ENCODE assay signal across 15 mouse cellular contexts in the genomic region with DNA sequence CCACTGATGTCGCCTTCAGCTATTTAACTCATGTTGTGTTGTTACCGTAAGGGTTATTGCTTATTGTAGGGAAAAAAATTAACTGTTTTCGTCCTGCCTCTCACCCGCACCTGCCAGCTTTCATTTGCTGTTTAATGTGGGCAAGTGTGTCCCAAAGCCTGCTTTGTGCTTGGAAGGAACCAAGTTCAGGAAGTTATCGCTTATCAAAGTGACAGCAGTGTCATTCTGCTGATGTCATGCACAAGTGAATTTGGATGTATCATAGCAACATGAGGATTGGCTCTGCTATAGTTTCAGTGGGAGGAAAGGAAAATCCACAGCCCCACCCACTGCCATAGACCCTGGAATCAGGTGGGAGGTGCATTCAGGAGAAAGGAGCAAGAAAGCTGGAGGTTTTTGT.
"Had no signal": no experiment of that assay in that cellular context is flagged by ENCODE, and none has a peak within 500 bp of the region (broad histone marks: within the 10 kb centered on the region; RNA-seq: fewer than 3 reads in every experiment).

No protein-coding gene starts in this region.

- DNase-seq: kidney, adult 18-20 months; kidney, postnatal 14 days; liver; liver, embryonic 13.5 days; liver, postnatal 0 days; lung, postnatal 14 days; thymus, adult 18-20 months; thymus, postnatal 14 days had no signal

- H3K4me1 ChIP-seq: kidney, embryonic 15.5 days; limb, embryonic 12.5 days; liver, embryonic 13.5 days; lung, embryonic 15.5 days; megakaryocyte, embryonic 14.5 days had no signal

- H3K4me2 ChIP-seq: kidney, embryonic 15.5 days; limb, embryonic 12.5 days; liver, embryonic 13.5 days; lung, embryonic 15.5 days; midbrain, embryonic 11.5 days had no signal

- H3K36me3 ChIP-seq: kidney, embryonic 15.5 days; limb, embryonic 12.5 days; liver, embryonic 13.5 days; lung, embryonic 15.5 days had no signal

- H3K9me3 ChIP-seq: kidney, embryonic 15.5 days; limb, embryonic 12.5 days; liver, embryonic 13.5 days; lung, embryonic 15.5 days; megakaryocyte, embryonic 14.5 days had no signal

- H3K9ac ChIP-seq: kidney, embryonic 15.5 days; limb, embryonic 12.5 days; liver, embryonic 13.5 days; liver, postnatal 0 days; lung, embryonic 15.5 days had no signal

- H3K27ac ChIP-seq: kidney, embryonic 15.5 days; limb, embryonic 12.5 days; liver, embryonic 13.5 days; lung, embryonic 15.5 days; macrophage had no signal

- ATAC-seq: liver, postnatal 0 days; midbrain, embryonic 16.5 days had no signal

- H3K27me3 ChIP-seq: kidney, embryonic 15.5 days; limb, embryonic 12.5 days; liver, embryonic 13.5 days; lung, embryonic 15.5 days; megakaryocyte, embryonic 14.5 days had no signal

- H3K4me3 ChIP-seq: kidney, embryonic 15.5 days; limb, embryonic 12.5 days; liver, embryonic 13.5 days; lung, embryonic 15.5 days; megakaryocyte, embryonic 14.5 days had no signal
